Mouse (Mus musculus): Measurements from ENCODE around the gene Gm12569. TPM values are rescaled to one million over a fixed set of nuclear protein-coding genes. Genes with fewer than 3 reads are reported as not detected.

Gene Gm12569
- total RNA-seq (2023) = not detected in 2 replicates

GRCm38 (mm10) chr11:51220308-51220707 is at the start of gene Gm12569:
Gene Gm12569 (plus strand): TSS chr11:51220473.

GRCm38 (mm10) chr11:51261680-51262219 is 41.5 kb downstream of the Gm12569 start, which contains the start of gene Clk4:
Gene Clk4 (plus strand): TSS chr11:51261730.

GRCm38 (mm10) chr11:51262342-51263285 is 42.3 kb downstream of the Gm12569 start, which contains the start of gene BC049762:
Gene BC049762 (minus strand): TSS chr11:51263046.

Other genes starting within 250 kb of the Gm12569 start
- gene Olfr1377, start 238.5 kb upstream of the Gm12569 start, total RNA-seq (2023) = not detected in 2 replicates
- not detected in 2 replicates for gene Olfr51, start 216.9 kb upstream of the Gm12569 start, total RNA-seq (2023)
- gene Olfr54, start 206.2 kb upstream of the Gm12569 start, total RNA-seq (2023) = not detected in 2 replicates
- gene Olfr1375, start 172.4 kb upstream of the Gm12569 start, total RNA-seq (2023) = not detected in 2 replicates
- gene Zfp354a, start 161.2 kb upstream of the Gm12569 start, total RNA-seq (2023) = not detected in 2 replicates
- gene Clk4, start 41.3 kb downstream of the Gm12569 start, total RNA-seq (2023) = 264 and 321 TPM in 2 replicates
- 1.6 TPM in 1 of 2 replicates, not detected in the other for gene BC049762, start 42.6 kb downstream of the Gm12569 start, total RNA-seq (2023)
- 0.51 and 0.61 TPM in 2 replicates for gene Col23a1, start 69.4 kb downstream of the Gm12569 start, total RNA-seq (2023)

Data from neutrophil, adult 65 days (primary cell).